Mouse (Mus musculus) bone marrow, adult 2 months (tissue): ENCODE measurements at regions not wholly inside any gene's neighbourhood (a gene's known extent, or its start where the extent isn't known, plus 50 kb on each side); places are given as distances from the start of the nearest gene placed in this dataset.

Experiments used
- H3K27ac ChIP-seq: fragments of 200-500 bp; 2 replicates; pipeline ENCODE4 v1.5.1; 2012; ENCODE audit warnings: low read depth, mild to moderate bottlenecking, control low read depth, inconsistent platforms, low read length; ENCODE audit not compliant: control insufficient read depth, poor library complexity, insufficient read depth
- H3K4me1 ChIP-seq: fragments of 200-500 bp; 2 replicates; pipeline ENCODE4 v1.6.1; 2011; ENCODE audit warnings: low read length; ENCODE audit not compliant: control insufficient read depth, insufficient read depth
- H3K4me3 ChIP-seq: fragments of 200-500 bp; replicated peaks from 2 replicates; pipeline ENCODE3; 2011; ENCODE audit warnings: mild to moderate bottlenecking, low read depth, low read length, control low read depth; ENCODE audit not compliant: control insufficient read depth
- CTCF ChIP-seq: fragments of 200-500 bp; IDR thresholded peaks from 2 replicates; pipeline ENCODE4 v1.5.1; 2011; ENCODE audit warnings: low read length, control low read depth; ENCODE audit not compliant: control insufficient read depth, insufficient read depth
- POLR2A ChIP-seq: fragments of 200-500 bp; IDR thresholded peaks from 2 replicates; pipeline ENCODE4 v1.6.1; 2011; ENCODE audit warnings: low read depth, mild to moderate bottlenecking, control low read depth, low read length, borderline replicate concordance; ENCODE audit not compliant: control insufficient read depth
- WGBS: fragments of 180-500 bp; shearing (Covaris S2); methylation state at CpG from one replicate; pipeline ENCODE4 v1.1.7; 2018; 5-methylcytosine and 5-hydroxymethylcytosine counted together

GRCm38 (mm10) chr9:79201755-79202154 is 516.9 kb downstream of the Col12a1 start:
- no peak overlapping the region for H3K27ac ChIP-seq
- H3K4me3 ChIP-seq, result no peak overlapping the region
- no peaks in the 10 kb centered on the region for H3K4me1 ChIP-seq
- 40% methylated on average over 3 of the region's 3 CpGs for WGBS
- TF ChIP-seq CTCF (no peak), POLR2A (no peak)

GRCm38 (mm10) chr9:79213364-79213763 is 505.3 kb downstream of the Col12a1 start:
- H3K4me1 ChIP-seq, result no peaks in the 10 kb centered on the region
- TF ChIP-seq POLR2A (no peak), CTCF (no peak)
- WGBS, result 75% methylated on average over 6 of the region's 6 CpGs
- no peak overlapping the region for H3K4me3 ChIP-seq
- no peak overlapping the region for H3K27ac ChIP-seq

- WGBS, result 36% methylated on average over 3 of the region's 3 CpGs
- Histone ChIP-seq H3K4me1 (no peaks in the 10 kb centered on the region), H3K27ac (no peak overlapping the region), H3K4me3 (no peak overlapping the region)
- TF ChIP-seq CTCF (no peak), POLR2A (no peak)
These were observed 502.6 kb downstream of the Col12a1 start for GRCm38 (mm10) chr9:79215986-79216385.

DNA sequence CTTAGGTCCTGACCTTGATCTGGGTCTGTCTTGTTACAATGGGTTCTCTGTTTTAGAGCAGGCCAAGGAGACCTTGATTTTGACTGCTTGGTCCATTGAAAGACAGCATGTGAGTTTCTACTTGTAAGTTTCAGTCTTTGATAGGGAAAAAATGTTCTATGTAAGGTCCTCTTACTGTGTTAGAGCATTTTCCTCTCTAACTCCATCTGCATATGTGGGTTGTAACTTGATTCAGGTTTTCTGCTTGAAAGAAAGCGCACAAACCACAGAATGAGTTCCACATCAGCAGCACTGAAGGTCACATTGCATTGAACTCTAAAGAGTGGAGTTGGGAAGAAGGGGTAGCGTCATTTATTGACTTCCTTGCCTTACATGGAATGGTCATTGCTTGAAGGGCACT is 502.2 kb downstream of the Col12a1 start:
- 68% methylated on average over 2 of the region's 2 CpGs for WGBS
- Histone ChIP-seq H3K27ac (no peak overlapping the region), H3K4me3 (no peak overlapping the region), H3K4me1 (no peaks in the 10 kb centered on the region)
- no peak for TF ChIP-seq CTCF
- TF ChIP-seq POLR2A, result no peak

DNA sequence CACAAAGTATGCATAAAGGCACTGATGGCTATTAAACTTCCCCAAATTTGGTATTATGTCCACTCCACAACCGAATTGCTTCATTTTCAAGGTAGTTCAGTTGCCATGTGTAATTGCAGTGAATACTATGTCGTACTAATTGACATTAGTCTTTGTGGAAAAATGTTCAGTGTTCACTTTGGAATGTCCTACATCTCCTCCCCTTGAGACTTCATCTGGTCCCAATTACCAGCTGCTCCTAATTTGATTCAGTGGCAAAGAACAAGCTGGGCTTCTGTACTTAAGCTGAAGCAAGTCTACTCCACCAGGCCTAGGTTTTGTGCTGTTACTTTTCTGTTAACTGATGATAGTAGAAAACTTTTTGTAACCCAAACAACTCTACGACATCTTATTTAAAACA is 485.6 kb downstream of the Col12a1 start:
- TF ChIP-seq POLR2A, result no peak
- TF ChIP-seq CTCF, result no peak
- WGBS, result 66% methylated on average over 3 of the region's 3 CpGs
- Histone ChIP-seq H3K4me3 (no peak overlapping the region), H3K4me1 (no peaks in the 10 kb centered on the region), H3K27ac (no peak overlapping the region)

DNA sequence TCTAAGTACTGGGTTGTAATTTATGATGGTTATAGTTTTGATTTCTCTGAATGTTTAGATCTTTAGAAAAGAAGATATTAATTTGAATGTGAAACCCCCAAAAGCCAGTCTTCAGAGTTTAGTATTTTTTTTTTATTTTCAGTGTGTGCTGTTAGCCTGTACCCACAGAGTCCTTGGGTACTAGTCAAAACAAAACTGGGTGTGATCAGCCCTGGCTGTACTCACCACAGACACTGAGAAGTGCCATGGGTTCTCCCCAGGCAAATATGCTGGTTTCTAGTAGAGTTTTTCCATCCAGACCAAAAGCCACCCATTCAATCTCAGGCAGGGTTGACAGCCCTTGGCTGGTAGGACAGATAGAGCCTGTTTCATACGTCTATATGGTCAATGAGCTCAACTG is 484.9 kb downstream of the Col12a1 start:
- Histone ChIP-seq H3K4me1 (no peaks in the 10 kb centered on the region), H3K27ac (no peak overlapping the region), H3K4me3 (no peak overlapping the region)
- WGBS, result 76% methylated on average over 1 of the region's 1 CpGs
- TF ChIP-seq CTCF, result no peak
- TF ChIP-seq POLR2A, result no peak

- Histone ChIP-seq H3K4me3 (no peak overlapping the region), H3K4me1 (no peaks in the 10 kb centered on the region), H3K27ac (no peak overlapping the region)
- WGBS, result 77% methylated on average over 13 of the region's 13 CpGs
- TF ChIP-seq POLR2A (no peak), CTCF (no peak)
These were observed 448.9 kb downstream of the Col12a1 start for GRCm38 (mm10) chr9:79269646-79270213.

DNA sequence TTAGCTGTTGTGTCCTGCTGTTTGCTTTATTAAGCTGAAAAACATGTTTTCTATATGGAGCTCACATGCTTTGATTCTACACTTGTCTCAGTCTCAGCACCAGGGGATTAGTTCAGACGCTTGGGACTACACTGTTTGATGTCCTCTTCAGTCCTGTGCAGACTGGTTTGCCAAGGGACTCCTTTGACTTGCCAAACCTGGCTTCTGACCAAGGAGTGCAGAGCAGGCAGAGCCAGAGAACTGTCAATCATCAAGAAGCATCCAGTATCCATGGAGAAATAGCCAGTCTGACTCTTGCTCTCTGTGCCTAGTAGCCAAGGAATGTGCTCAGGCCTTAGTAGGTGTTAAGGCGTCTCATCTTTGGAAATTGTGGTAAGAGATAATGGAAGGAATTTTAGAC is 448.4 kb downstream of the Col12a1 start:
- H3K4me3 ChIP-seq, result no peak overlapping the region

DNA sequence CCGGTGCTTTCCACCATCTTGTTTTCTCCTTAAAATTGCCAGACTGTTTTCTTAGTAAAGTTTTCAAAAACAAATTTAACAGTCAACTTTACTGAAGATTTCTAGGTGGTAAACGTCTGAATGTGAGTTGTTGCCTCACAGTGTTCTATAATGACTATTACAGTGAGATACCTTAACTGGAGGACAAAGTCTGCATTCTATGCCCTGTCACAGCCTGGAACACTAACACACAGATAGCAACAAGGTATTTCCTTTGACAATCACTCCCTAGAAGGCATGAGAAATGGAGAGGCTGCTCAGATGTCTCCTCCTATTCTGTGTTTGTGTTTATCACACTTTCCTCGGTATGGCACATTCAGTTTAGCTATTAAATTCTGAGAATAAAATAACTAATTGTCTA is 430.8 kb downstream of the Col12a1 start:
- Histone ChIP-seq H3K4me1 (no peaks in the 10 kb centered on the region), H3K27ac (no peak overlapping the region), H3K4me3 (no peak overlapping the region)
- 69% methylated on average over 3 of the region's 3 CpGs for WGBS
- TF ChIP-seq POLR2A, result no peak
- no peak for TF ChIP-seq CTCF

More for the DNA sequence above, 448.4 kb downstream of the Col12a1 start:
- 74% methylated on average over 2 of the region's 2 CpGs for WGBS
- H3K27ac ChIP-seq, result no peak overlapping the region
- TF ChIP-seq POLR2A, result no peak
- no peak for TF ChIP-seq CTCF
- H3K4me1 ChIP-seq, result no peaks in the 10 kb centered on the region
